8 mouse cellular contexts compared by ENCODE assay signal in the genomic region with DNA sequence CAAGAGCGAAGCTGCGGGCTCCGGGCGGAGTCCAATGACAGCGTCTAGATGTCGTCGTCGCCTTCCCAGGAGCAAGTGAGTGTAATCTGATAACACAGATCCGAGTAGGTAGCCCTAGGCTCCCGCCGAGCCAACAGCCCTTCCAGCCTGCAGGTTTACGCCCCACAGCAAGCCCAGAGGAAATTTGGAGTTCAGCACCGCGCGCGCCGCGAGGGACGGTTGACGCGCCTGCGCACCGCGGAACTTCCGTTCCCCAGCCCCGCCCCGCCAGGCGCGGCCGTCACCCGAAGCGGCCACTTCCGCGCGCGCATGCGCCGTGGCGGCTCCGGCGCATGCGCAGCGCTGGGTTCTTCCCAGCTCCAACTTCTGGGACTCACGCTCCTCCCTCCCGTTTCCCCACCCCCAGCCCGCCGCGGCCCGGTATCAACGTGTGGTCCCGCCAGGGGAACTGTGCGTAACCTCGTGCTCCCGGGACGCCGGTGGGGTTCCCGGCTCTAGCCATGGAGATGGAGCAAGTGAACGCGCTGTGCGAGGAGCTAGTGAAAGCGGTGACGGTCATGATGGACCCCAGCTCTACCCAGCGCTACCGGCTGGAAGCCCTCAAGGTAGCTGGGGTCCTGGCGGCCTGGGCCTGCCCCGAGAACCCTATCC. TPM values are rescaled to one million over a fixed set of nuclear protein-coding genes. Genes with fewer than 3 reads are reported as not detected.
DNase-seq lines count a peak whose midpoint lies in the region; ATAC-seq and TF ChIP-seq lines count a peak whose summit lies in the region.

A gene (minus strand): TSS at position 225 of the 651 bp plus-strand sequence.
A gene (plus strand): TSS at position 362 of the 651 bp plus-strand sequence.

- H3K4me1 ChIP-seq in heart, embryonic 11.5 days (ENCODE audit: control insufficient read depth, insufficient read depth, low read length), result peaks cover 17% of the 10 kb centered on the region
- peaks cover 22% of the 10 kb centered on the region for H3K4me1 ChIP-seq in kidney, embryonic 16.5 days (ENCODE audit: insufficient read depth, low read length)
- peaks cover 6% of the 10 kb centered on the region for H3K4me1 ChIP-seq in liver, adult 2 months (ENCODE audit: control insufficient read depth, insufficient read depth, low read length)

- ATAC-seq in erythroblast, adult 5-6 weeks (replicated peaks; ENCODE audit: low FRiP score, poor library complexity, severe bottlenecking), result peak; percentile 89
- peak; percentile 88 for ATAC-seq in heart, embryonic 11.5 days (replicated peaks; ENCODE audit: insufficient number of reproducible peaks, low FRiP score, low TSS enrichment)
- ATAC-seq in kidney, embryonic 16.5 days (ENCODE audit: low FRiP score, low TSS enrichment), result peak; percentile 97

- peak within 1 kb of the TSS; percentile 85 for H3K27ac ChIP-seq in heart, embryonic 11.5 days (ENCODE audit: low read depth, low read length)
- H3K27ac ChIP-seq in kidney, embryonic 16.5 days (ENCODE audit: low read length), result peak within 1 kb of the TSS; percentile 88
- peak within 1 kb of the TSS; percentile 45 for H3K27ac ChIP-seq in liver, adult 2 months (replicated peaks; ENCODE audit: insufficient read depth, low read depth, low read length)

- H3K36me3 ChIP-seq in heart, embryonic 11.5 days (ENCODE audit: control insufficient read depth, insufficient read depth, low read length), result peaks cover 15% of the 10 kb centered on the region
- H3K36me3 ChIP-seq in kidney, embryonic 16.5 days (ENCODE audit: insufficient read depth, low read length), result peaks cover 32% of the 10 kb centered on the region
- H3K36me3 ChIP-seq in liver, adult 2 months (ENCODE audit: control insufficient read depth, insufficient read depth, low read length), result peaks cover 24% of the 10 kb centered on the region
- H3K36me3 ChIP-seq in myocyte (ENCODE audit: control insufficient read depth, insufficient read depth), result peaks cover 16% of the 10 kb centered on the region
- H3K36me3 ChIP-seq in splenic B cell, adult 2 months (ENCODE audit: control insufficient read depth, insufficient read depth, low read length, poor library complexity, severe bottlenecking), result peaks cover 6% of the 10 kb centered on the region

- no peaks in the 10 kb centered on the region for H3K9me3 ChIP-seq in heart, embryonic 11.5 days (replicated peaks; ENCODE audit: control insufficient read depth, low read length)
- H3K9me3 ChIP-seq in kidney, embryonic 16.5 days (ENCODE audit: low read length), result no peaks in the 10 kb centered on the region

- peak within 1 kb of the TSS; percentile 90 for H3K9ac ChIP-seq in heart, embryonic 11.5 days (ENCODE audit: low read depth, low read length)
- H3K9ac ChIP-seq in kidney, embryonic 16.5 days (replicated peaks; ENCODE audit: low read length), result peak within 1 kb of the TSS; percentile 81
- peak within 1 kb of the TSS; percentile 89 for H3K9ac ChIP-seq in liver, adult 2 months (ENCODE audit: low read depth, low read length)

- H3K4me3 ChIP-seq in heart, embryonic 11.5 days (ENCODE audit: low read depth, low read length), result peak within 1 kb of the TSS; percentile 63
- peak within 1 kb of the TSS; percentile 78 for H3K4me3 ChIP-seq in kidney, embryonic 16.5 days (ENCODE audit: low read length)
- peak within 1 kb of the TSS; percentile 94 for H3K4me3 ChIP-seq in liver, adult 2 months (ENCODE audit: insufficient read depth, low read depth, low read length)
- H3K4me3 ChIP-seq in myocyte, result peak within 1 kb of the TSS; percentile 99

- no peaks in the 10 kb centered on the region for H3K27me3 ChIP-seq in heart, embryonic 11.5 days (ENCODE audit: control insufficient read depth, insufficient read depth, low read length)
- H3K27me3 ChIP-seq in kidney, embryonic 16.5 days (ENCODE audit: insufficient read depth, low read length), result no peaks in the 10 kb centered on the region
- H3K27me3 ChIP-seq in liver, adult 2 months (ENCODE audit: control insufficient read depth, insufficient read depth, low read length), result no peaks in the 10 kb centered on the region
- no peaks in the 10 kb centered on the region for H3K27me3 ChIP-seq in myocyte (ENCODE audit: control insufficient read depth, insufficient read depth, insufficient read length)
- H3K27me3 ChIP-seq in splenic B cell, adult 2 months (ENCODE audit: control insufficient read depth, insufficient read depth, low read length, poor library complexity, severe bottlenecking), result no peaks in the 10 kb centered on the region

- 0 out of 2 replicates have a peak, but pooled peaks have one; percentile 33 for TF ChIP-seq POLR2A in liver, adult 2 months (IDR thresholded peaks at IDR 0.05; ENCODE audit: extremely low read depth, insufficient read depth, low read length)
- peak; percentile 83 for TF ChIP-seq POLR2A in myocyte (IDR thresholded peaks at IDR 0.05; ENCODE audit: insufficient read length, low read depth)

- DNase-seq in B cell, adult 2 months, result peak; percentile 94 to 95
- peak; percentile 95 for DNase-seq in brain, adult 2 months (ENCODE audit: low read depth, low spot score)
- peak; percentile 74 for DNase-seq in liver, adult 2 months (ENCODE audit: extremely low read depth, low read depth, low spot score)
- peak; percentile 96 for DNase-seq in splenic B cell, adult 2 months (ENCODE audit: low read depth, low spot score)

- peaks cover 16% of the 10 kb centered on the region; the same call in 1 of the 2 replicates for H3K79me2 ChIP-seq in liver, adult 2 months (ENCODE audit: control insufficient read depth, insufficient read depth, low read length)
- H3K79me2 ChIP-seq in myocyte (ENCODE audit: control insufficient read depth, insufficient read depth), result peaks cover 62% of the 10 kb centered on the region

- under 1% methylated on average over 66 of the region's 66 CpGs for WGBS in heart, embryonic 11.5 days (ENCODE audit: insufficient replicate concordance)
- WGBS in kidney, embryonic 16.5 days, result 0% methylated on average over 66 of the region's 66 CpGs
- WGBS in liver, adult 2 months, result under 1% methylated on average over 66 of the region's 66 CpGs

- H3ac ChIP-seq in myocyte (ENCODE audit: control insufficient read depth, insufficient read length), result peak within 1 kb of the TSS; percentile 52

- TF ChIP-seq CTCF in liver, adult 2 months (IDR thresholded peaks at IDR 0.05; ENCODE audit: low read depth, low read length), result 0 out of 2 replicates have a peak, but pooled peaks have one; percentile 3

- H3K4me2 ChIP-seq in heart, embryonic 11.5 days, result peak within 1 kb of the TSS; percentile 92
- peak within 1 kb of the TSS; percentile 78 for H3K4me2 ChIP-seq in kidney, embryonic 16.5 days (replicated peaks; ENCODE audit: low read depth, low read length)
- peak within 1 kb of the TSS; percentile 86 for H3K4me2 ChIP-seq in myocyte (ENCODE audit: low read depth)

TF ChIP-seq in myocyte, 11 proteins besides CTCF, POLR2A, EP300 and RAD21:
- TF ChIP-seq USF1 (IDR thresholded peaks at IDR 0.05; ENCODE audit: low read depth) (no peak), TCF12 (IDR thresholded peaks at IDR 0.05; ENCODE audit: insufficient read depth, poor library complexity, severe bottlenecking) (no peak), POLR2AphosphoS2 (IDR thresholded peaks at IDR 0.05; ENCODE audit: insufficient read length, low read depth) (peak; percentile 91), TCF3 (IDR thresholded peaks at IDR 0.05; ENCODE audit: insufficient read length, low read depth) (no peak), MYOD1 (IDR thresholded peaks at IDR 0.05; ENCODE audit: control insufficient read depth in 1 of 3, insufficient read length in 2 of 3, low read depth in 2 of 3) (peak in 1 of 3 experiments; percentile 5), MYOG (IDR thresholded peaks at IDR 0.05; ENCODE audit: control insufficient read depth in 1 of 3, insufficient read depth in 1 of 3, insufficient read length in 2 of 3, low read depth in 2 of 3) (no peak), E2F4 (IDR thresholded peaks at IDR 0.05; ENCODE audit: insufficient read depth) (peak; percentile 80), REST (IDR thresholded peaks at IDR 0.05; ENCODE audit: insufficient read depth, insufficient read length) (no peak), MAX (IDR thresholded peaks at IDR 0.05; ENCODE audit: low read depth) (no peak)
TF ChIP-seq in myocyte: peak in this region for 3.

RNA-seq across cellular contexts. Expression of the first gene that starts in this region (rescaled TPM):
- total RNA-seq in erythroblast, adult 5-6 weeks (2015; ENCODE audit: low replicate concordance), result 4.6 and 4.8 TPM in 2 replicates
- 14.9 and 17.8 TPM in 2 replicates for total RNA-seq in erythroblast, adult 5-6 weeks (2017; ENCODE audit: low replicate concordance)
- polyA plus RNA-seq in heart, embryonic 11.5 days (2014; fragmentation: Nextera tagmentation; extraction: Ambion mirVana), result 12.1 and 12.3 TPM in 2 replicates
- 13.3 and 16.8 TPM in 2 replicates for polyA plus RNA-seq in kidney, embryonic 16.5 days (2015; fragmentation: Nextera tagmentation; extraction: Ambion mirVana)
- total RNA-seq in liver, adult 2 months (2014; rRNA removed), result 4.3 and 5.3 TPM in 2 replicates
- polyA plus RNA-seq in liver, adult 2 months (2012; rRNA removed), result 2.1 and 2.4 TPM in 2 replicates
- polyA plus RNA-seq in myocyte (2012; fragmentation: generic; extraction: Trizol), result 6.0 TPM

RNA-seq across cellular contexts. Expression of the second gene that starts in this region (rescaled TPM):
- total RNA-seq in erythroblast, adult 5-6 weeks (2015; ENCODE audit: low replicate concordance), result 9.0 and 15.3 TPM in 2 replicates
- 11.7 and 14.9 TPM in 2 replicates for total RNA-seq in erythroblast, adult 5-6 weeks (2017; ENCODE audit: low replicate concordance)
- polyA plus RNA-seq in heart, embryonic 11.5 days (2014; fragmentation: Nextera tagmentation; extraction: Ambion mirVana), result 32.3 and 32.6 TPM in 2 replicates
- polyA plus RNA-seq in kidney, embryonic 16.5 days (2015; fragmentation: Nextera tagmentation; extraction: Ambion mirVana), result 45.5 and 49.5 TPM in 2 replicates
- total RNA-seq in liver, adult 2 months (2014; rRNA removed), result 9.9 and 11.3 TPM in 2 replicates
- 7.4 and 10.8 TPM in 2 replicates for polyA plus RNA-seq in liver, adult 2 months (2012; rRNA removed)
- polyA plus RNA-seq in myocyte (2012; fragmentation: generic; extraction: Trizol), result 31.9 TPM

Comparison
In these comparisons a context has a peak if more than half of its experiments do, and no peak if none do; other contexts are left out.
1. Peak in every context shown above with its lines: DNase-seq, ATAC-seq, H3K4me3 ChIP-seq and H3K27ac ChIP-seq.